Mouse (Mus musculus): ENCODE measurements at regions not wholly inside any gene's neighbourhood (a gene's known extent, or its start where the extent isn't known, plus 50 kb on each side); places are given as distances from the start of the nearest gene placed in this dataset.

GRCm38 (mm10) chr19:55985518-55985917 is 243.9 kb downstream of the Tcf7l2 start:
- DNase-seq (ENCODE audit: low spot score in 2 of 2), result no peak

DNA sequence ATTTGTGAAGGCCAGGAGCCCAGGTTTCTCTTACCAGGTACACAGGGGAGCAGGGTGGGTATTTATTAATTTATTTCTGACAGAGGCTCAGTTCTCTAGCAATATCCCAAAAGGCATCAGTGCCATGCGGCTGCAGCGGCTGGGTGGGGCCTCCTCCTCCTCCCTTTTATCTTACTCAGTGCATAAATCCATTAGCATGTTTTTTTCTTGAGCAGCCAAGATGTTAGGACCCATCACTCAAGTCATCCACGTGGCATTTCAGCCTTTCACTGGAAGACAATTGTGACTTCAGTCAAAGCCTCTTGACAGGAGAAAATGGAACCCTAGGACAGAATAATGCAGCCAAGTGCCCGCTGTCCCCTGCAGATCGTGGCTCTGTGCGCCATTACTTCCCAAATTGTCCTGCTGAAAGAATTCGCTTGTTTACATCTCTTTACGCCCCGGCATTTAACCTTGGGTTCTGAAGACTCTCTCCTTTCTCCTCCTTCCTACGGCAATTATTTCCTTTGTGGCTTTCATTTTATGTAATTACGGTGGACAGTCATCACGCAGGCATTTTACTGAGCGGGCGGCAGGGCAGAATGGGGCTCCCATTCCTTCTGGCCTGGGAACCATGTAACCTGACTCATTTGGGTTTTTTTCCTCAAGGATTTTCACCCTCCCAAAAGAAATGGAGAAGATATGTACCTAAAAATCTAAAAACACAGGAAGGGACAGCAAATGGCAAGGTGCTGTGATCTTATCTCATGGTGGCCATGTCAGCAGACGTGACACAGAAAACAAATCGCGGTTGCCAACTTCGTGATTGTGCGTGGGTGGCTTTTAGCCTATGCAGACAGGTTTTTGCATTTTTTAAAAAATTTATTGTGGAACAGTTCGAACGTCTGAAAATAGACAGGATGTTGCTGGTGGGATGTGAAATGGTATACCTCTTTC is 250.4 kb downstream of the Tcf7l2 start:
- DNase-seq (ENCODE audit: low spot score in 2 of 2), result no peak

- no peak for DNase-seq (ENCODE audit: low spot score in 2 of 2)
These were observed 251.1 kb downstream of the Tcf7l2 start for GRCm38 (mm10) chr19:55992727-55993066.

GRCm38 (mm10) chr19:55995721-55996120 is 254.1 kb downstream of the Tcf7l2 start:
- DNase-seq (ENCODE audit: low spot score in 2 of 2), result no peak

DNA sequence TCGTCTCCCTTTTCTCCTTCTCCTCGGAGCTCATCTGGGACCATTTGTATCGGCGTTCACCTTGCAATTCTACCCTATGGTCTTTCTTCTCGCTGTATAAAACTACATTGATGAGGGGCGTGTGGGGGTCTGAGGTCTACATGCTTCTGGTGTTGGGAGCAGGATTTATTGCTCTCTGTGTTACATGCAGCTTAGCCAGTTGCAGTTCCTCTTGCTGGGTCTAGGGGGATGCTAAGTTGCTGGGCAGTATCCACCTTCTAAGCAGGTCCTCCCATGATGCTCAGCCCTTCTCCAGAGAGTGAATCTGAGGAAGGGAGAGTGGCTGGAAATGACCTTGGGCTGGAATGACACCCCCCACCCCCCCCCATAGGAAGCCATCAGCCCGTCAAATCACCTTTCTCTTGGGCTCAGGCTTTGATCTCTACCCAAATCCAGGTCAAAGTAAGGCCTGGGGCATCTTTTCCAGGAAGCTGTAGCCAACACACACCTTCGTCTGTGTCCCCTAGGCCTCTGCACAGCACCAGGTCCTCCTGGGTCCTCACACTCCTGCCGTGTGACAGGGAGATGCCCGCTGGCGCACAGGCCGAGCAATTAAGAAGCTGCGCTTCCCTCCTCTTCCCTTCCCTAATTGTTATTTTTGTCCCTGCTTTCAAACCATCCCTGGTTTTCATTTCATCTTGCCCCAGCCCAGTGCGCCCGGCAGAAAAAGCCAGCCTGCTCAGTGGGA is 257.0 kb downstream of the Tcf7l2 start:
- no peak for DNase-seq (ENCODE audit: low spot score in 2 of 2)

- DNase-seq (ENCODE audit: low spot score in 2 of 2), result no peak
These were observed 257.8 kb downstream of the Tcf7l2 start for GRCm38 (mm10) chr19:55999409-55999808.

- no peak for DNase-seq (ENCODE audit: low spot score in 2 of 2)
These were observed 259.8 kb downstream of the Tcf7l2 start for GRCm38 (mm10) chr19:56001428-56001827.

DNA sequence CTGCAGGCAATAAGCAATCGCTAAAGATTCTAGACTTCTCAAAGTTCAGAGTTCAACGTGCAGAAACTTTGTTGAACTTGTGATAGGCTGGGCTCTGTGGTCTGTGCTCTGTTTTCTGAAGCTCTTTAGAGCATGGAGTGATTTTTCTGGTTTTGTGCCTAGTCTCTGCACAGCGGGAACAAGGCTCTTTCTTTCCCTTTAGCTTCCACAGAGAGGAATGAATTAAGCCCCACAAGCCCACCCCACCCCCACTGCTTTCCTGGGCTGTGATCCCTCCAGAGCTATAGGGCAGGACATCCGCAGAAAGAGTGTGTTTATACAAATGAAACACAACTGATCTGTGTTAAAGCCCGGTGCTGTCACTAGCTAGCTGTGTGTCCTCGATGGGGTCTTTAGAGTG is 264.3 kb downstream of the Tcf7l2 start:
- no peak for DNase-seq (ENCODE audit: low spot score in 2 of 2)

DNA sequence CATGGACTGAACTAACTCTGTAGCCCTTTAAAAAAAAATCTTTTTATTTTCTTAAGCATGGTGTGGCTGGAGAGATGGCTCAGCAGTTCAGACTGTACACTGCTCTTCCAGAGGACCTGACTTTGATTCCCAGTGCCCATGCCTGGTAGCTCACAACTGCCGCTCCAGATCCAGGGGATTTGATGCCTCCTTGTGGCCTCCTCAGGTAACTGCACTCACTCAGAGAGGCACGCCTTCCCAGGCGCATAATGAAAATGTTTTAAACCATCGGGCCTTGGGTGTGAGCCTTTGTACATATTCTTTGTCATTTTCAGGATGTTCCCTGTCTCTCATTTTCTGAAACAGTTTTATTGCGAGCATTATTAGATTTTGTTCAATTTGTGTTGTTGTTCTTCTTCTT is 265.8 kb downstream of the Tcf7l2 start:
- no peak for DNase-seq (ENCODE audit: low spot score in 2 of 2)

- no peak for DNase-seq (ENCODE audit: low spot score in 2 of 2)
These were observed 269.1 kb downstream of the Tcf7l2 start for GRCm38 (mm10) chr19:56010766-56011165.

DNA sequence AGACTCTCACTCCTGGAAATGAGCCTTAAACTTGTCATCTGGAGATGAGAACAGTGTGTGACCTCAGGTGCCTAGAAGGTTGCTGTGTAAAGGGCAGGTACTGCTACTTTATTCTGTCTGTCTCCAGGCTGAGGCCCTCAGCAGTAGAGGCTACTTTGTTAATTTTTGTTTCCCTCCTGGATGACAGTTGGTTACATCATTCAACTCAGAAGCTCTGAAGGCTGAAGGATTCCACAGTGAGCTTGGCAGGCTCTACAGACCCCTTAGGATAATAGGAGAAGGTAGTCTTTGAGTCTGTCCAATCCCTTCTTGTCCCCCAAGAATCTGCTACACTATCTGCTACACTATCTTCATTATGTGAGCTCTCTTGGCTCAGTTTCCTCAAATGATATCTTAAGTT is 269.7 kb downstream of the Tcf7l2 start:
- no peak for DNase-seq (ENCODE audit: low spot score in 2 of 2)

GRCm38 (mm10) chr19:56016548-56017346 is 270.2 kb upstream of the Habp2 start:
- DNase-seq (ENCODE audit: low spot score in 2 of 2), result no peak

GRCm38 (mm10) chr19:56017524-56017923 is 269.4 kb upstream of the Habp2 start:
- no peak for DNase-seq (ENCODE audit: low spot score in 2 of 2)

- DNase-seq (ENCODE audit: low spot score in 2 of 2), result no peak
These were observed 267.8 kb upstream of the Habp2 start for GRCm38 (mm10) chr19:56019143-56019542.

- no peak for DNase-seq (ENCODE audit: low spot score in 2 of 2)
These were observed 264.6 kb upstream of the Habp2 start for GRCm38 (mm10) chr19:56022348-56022747.

DNA sequence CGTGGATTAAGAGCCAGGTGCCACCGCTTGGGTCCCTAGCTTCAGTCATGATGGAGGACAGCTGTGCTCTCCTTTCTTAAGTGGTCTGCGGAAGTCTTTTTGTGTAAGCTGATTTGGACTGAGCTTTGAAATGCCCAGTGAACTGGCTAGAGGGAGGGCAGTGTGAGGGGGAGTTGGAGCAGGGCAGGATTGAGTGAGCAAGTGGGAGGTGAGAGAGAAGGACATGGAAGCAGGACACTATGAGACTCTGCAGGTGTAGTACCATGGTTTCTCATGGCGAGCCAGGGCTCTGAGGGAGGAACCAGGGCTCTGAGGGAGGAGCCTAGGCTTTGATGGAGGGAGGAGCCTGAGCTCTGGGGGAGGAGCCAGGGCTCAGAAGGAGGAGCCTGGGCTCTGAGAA is 262.3 kb upstream of the Habp2 start:
- DNase-seq (ENCODE audit: low spot score in 2 of 2), result no peak

DNA sequence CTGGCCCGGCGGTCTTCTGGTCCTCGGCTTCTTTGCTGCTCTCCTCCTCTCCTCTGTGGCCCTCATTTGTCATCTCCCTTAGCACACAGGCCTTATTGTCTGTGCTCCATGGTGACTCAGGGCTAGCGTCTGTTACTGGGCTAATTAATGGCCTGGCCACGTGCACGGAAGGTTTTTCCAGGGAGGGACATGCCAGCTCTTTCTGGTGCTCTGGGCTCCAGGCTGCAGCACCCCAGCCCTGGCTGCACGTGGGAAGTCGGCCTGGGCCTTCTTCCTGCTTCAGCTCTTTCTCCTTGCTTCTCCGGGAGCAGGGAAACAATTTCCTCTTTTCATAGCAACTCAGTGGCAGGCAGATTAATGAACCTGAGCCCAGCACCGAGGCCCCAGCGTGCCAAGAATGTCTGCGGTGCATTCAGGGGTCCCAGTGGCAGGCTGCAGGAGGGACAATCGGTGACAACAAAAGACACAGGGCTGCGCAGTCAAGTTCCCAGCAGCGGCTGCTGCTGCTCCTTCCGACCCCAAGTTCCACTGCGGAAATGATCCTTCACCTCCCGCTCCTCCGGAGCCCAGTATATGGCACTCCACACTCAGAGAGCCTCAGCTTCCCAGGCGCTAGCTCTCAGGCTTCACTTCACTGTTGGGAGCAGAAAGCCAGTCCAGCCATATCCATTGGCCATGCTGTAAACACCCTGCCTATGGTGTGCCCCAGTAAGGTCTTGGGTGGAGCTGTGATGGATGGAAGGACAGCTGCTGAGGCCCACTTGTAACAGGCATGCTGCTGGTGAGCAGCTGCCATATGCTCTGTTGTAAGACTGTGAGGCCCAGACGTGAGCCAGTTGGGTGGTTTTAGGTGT is 257.3 kb upstream of the Habp2 start:
- no peak for DNase-seq (ENCODE audit: low spot score in 2 of 2)

GRCm38 (mm10) chr19:56030401-56030925 is 256.5 kb upstream of the Habp2 start:
- no peak for DNase-seq (ENCODE audit: low spot score in 2 of 2)

DNA sequence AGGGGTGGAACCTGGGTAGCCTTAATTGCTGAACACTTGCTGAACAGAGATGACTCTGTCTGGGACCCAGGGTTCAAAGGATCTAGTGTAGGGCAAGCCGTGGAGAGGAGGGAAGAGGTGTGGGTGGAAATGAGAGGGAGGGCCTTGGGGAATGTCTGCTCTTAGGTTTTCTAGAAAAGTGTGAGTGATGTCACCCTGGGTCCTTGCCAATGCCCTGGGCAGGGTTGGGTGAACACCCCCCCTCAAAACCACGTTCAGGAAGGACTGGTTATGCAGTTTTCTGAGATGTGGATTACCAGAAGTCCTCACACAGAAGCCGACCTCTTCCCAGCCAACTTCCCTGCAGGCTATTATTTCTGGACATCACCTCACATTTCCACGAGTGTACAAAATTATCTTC is 252.4 kb upstream of the Habp2 start:
- DNase-seq (ENCODE audit: low spot score in 2 of 2), result no peak

DNA sequence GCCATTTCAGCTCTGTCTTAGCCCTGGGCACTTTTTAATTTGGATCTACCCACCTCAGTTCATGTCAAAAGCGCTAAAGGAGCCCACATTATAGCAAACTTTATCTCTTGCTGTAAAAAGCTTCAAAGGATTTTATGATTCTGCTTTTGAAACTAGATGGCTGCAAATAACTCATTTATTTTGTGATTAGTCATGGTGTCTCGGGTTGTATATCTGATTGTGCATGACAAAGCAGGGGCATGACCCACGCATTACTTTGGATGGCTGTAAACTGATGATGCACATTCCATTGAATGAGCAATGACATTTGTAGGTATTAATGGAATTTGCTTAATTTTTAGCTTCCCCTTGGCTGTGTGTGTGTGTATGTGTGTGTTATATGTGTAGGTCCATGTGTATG is 249.4 kb upstream of the Habp2 start:
- no peak for DNase-seq (ENCODE audit: low spot score in 2 of 2)
